Mouse (Mus musculus) stomach, embryonic 15.5 days (tissue): ENCODE results near the gene Msi2. TPM values are rescaled to one million over a fixed set of nuclear protein-coding genes. Genes with fewer than 3 reads are reported as not detected.

Experiments
- ATAC-seq: fragments of 200-750 bp; cut with Nextera tagmentation; 2 replicates; pipeline ENCODE4 v1.8.0; 2017; ENCODE audit warnings: low read depth, moderate number of reproducible peaks, moderate TSS enrichment; ENCODE audit not compliant: insufficient read depth, low FRiP score
- H3K27ac ChIP-seq: fragments of 300-500 bp; sonication (generic); 2 replicates; pipeline ENCODE4 v1.5.1; 2015; ENCODE audit warnings: mild to moderate bottlenecking, inconsistent platforms
- H3K27me3 ChIP-seq: fragments of 300-500 bp; sonication (generic); replicated peaks from 2 replicates; pipeline ENCODE4 v1.6.1; 2015; ENCODE audit warnings: inconsistent platforms
- H3K36me3 ChIP-seq: fragments of 300-500 bp; sonication (generic); 2 replicates; pipeline ENCODE4 v1.6.1; 2015; ENCODE audit warnings: inconsistent platforms
- H3K4me1 ChIP-seq: fragments of 300-500 bp; sonication (generic); 2 replicates; pipeline ENCODE4 v1.6.1; 2015; ENCODE audit warnings: inconsistent platforms
- H3K4me2 ChIP-seq: fragments of 300-500 bp; sonication (generic); 2 replicates; pipeline ENCODE4 v1.6.1; 2015; ENCODE audit warnings: mild to moderate bottlenecking, inconsistent platforms
- H3K4me3 ChIP-seq: fragments of 300-500 bp; sonication (generic); replicated peaks from 2 replicates; pipeline ENCODE4 v1.5.1; 2015; ENCODE audit warnings: inconsistent platforms
- H3K9ac ChIP-seq: fragments of 300-500 bp; sonication (generic); 2 replicates; pipeline ENCODE4 v1.6.1; 2015; ENCODE audit warnings: inconsistent platforms
- H3K9me3 ChIP-seq: fragments of 300-500 bp; sonication (generic); 2 replicates; pipeline ENCODE4 v1.6.1; 2016; ENCODE audit warnings: inconsistent platforms
- WGBS: fragments of 180-500 bp; shearing (Covaris S2); methylation state at CpG from one replicate; pipeline ENCODE4 v1.1.7; 2015; 5-methylcytosine and 5-hydroxymethylcytosine counted together
- polyA plus RNA-seq: library from polyadenylated mRNA; unstranded; fragments of >200 nt; fragmentation: Nextera tagmentation; extraction: Ambion mirVana; gene quantifications from 2 replicates; pipeline ENCODE4 v1.2.1, GENCODE M21; 2015

Msi2 gene
- polyA plus RNA-seq, 1 experiment from 2014 or later: 13.7 TPM

- Histone ChIP-seq H3K4me1 (no peaks in the 10 kb centered on the region), H3K36me3 (no peaks in the 10 kb centered on the region), H3K4me2 (no peak overlapping the region), H3K27me3 (no peaks in the 10 kb centered on the region), H3K4me3 (no peak overlapping the region), H3K27ac (no peak overlapping the region), H3K9ac (no peak overlapping the region), H3K9me3 (no peaks in the 10 kb centered on the region)
- 47% methylated on average over 9 of the region's 9 CpGs for WGBS
- no peak for ATAC-seq
Observed at GRCm38 (mm10) chr11:88357325-88357724, 361.0 kb downstream of the Msi2 start.

GRCm38 (mm10) chr11:88356598-88357290 lies 361.6 kb downstream of the Msi2 start:
- Histone ChIP-seq H3K9ac (no peak overlapping the region), H3K4me3 (no peak overlapping the region), H3K4me2 (no peak overlapping the region), H3K27me3 (no peaks in the 10 kb centered on the region), H3K27ac (no peak overlapping the region), H3K4me1 (no peaks in the 10 kb centered on the region), H3K9me3 (no peaks in the 10 kb centered on the region), H3K36me3 (no peaks in the 10 kb centered on the region)
- 52% methylated on average over 8 of the region's 8 CpGs for WGBS
- ATAC-seq: peak; percentile 86

- no peak overlapping the region for H3K9ac ChIP-seq
- no peak for ATAC-seq
- H3K4me1 ChIP-seq: no peaks in the 10 kb centered on the region
- no peaks in the 10 kb centered on the region for H3K9me3 ChIP-seq
- WGBS: 80% methylated on average over 12 of the region's 12 CpGs
- no peak overlapping the region for H3K27ac ChIP-seq
- H3K27me3 ChIP-seq: no peaks in the 10 kb centered on the region
- no peak overlapping the region for H3K4me2 ChIP-seq
- H3K4me3 ChIP-seq: no peak overlapping the region
- H3K36me3 ChIP-seq: no peaks in the 10 kb centered on the region
Observed at GRCm38 (mm10) chr11:88356016-88356415, 362.3 kb downstream of the Msi2 start.

GRCm38 (mm10) chr11:88354771-88355170 lies 363.5 kb downstream of the Msi2 start:
- Histone ChIP-seq H3K27ac (no peak overlapping the region), H3K4me1 (no peaks in the 10 kb centered on the region), H3K27me3 (no peaks in the 10 kb centered on the region), H3K4me3 (no peak overlapping the region), H3K36me3 (no peaks in the 10 kb centered on the region), H3K4me2 (no peak overlapping the region), H3K9ac (no peak overlapping the region), H3K9me3 (no peaks in the 10 kb centered on the region)
- 87% methylated on average over 9 of the region's 9 CpGs for WGBS
- ATAC-seq: no peak

GRCm38 (mm10) chr11:88351722-88352473 lies 366.4 kb downstream of the Msi2 start:
- H3K27me3 ChIP-seq: no peaks in the 10 kb centered on the region
- no peaks in the 10 kb centered on the region for H3K9me3 ChIP-seq
- no peaks in the 10 kb centered on the region for H3K36me3 ChIP-seq
- no peak overlapping the region for H3K27ac ChIP-seq
- H3K9ac ChIP-seq: no peak overlapping the region
- H3K4me2 ChIP-seq: no peak overlapping the region
- no peak overlapping the region for H3K4me3 ChIP-seq
- 77% methylated on average over 3 of the region's 3 CpGs for WGBS
- no peaks in the 10 kb centered on the region for H3K4me1 ChIP-seq
- ATAC-seq: no peak

GRCm38 (mm10) chr11:88348690-88349089 lies 369.6 kb downstream of the Msi2 start:
- 76% methylated on average over 23 of the region's 23 CpGs for WGBS
- Histone ChIP-seq H3K9ac (no peak overlapping the region), H3K27ac (no peak overlapping the region), H3K4me2 (no peak overlapping the region), H3K4me3 (no peak overlapping the region), H3K36me3 (no peaks in the 10 kb centered on the region), H3K4me1 (no peaks in the 10 kb centered on the region), H3K27me3 (no peaks in the 10 kb centered on the region), H3K9me3 (no peaks in the 10 kb centered on the region)
- ATAC-seq: no peak

- ATAC-seq: no peak
Observed at GRCm38 (mm10) chr11:88348056-88348455, 370.3 kb downstream of the Msi2 start.

GRCm38 (mm10) chr11:88346066-88346465 lies 372.2 kb downstream of the Msi2 start:
- H3K36me3 ChIP-seq: no peaks in the 10 kb centered on the region
- no peak overlapping the region for H3K4me2 ChIP-seq
- no peaks in the 10 kb centered on the region for H3K27me3 ChIP-seq
- WGBS: 82% methylated on average over 5 of the region's 5 CpGs
- H3K4me3 ChIP-seq: no peak overlapping the region
- no peaks in the 10 kb centered on the region for H3K4me1 ChIP-seq
- ATAC-seq: no peak
- no peak overlapping the region for H3K9ac ChIP-seq
- H3K27ac ChIP-seq: no peak overlapping the region
- H3K9me3 ChIP-seq: no peaks in the 10 kb centered on the region

More at GRCm38 (mm10) chr11:88348056-88348455, 370.3 kb downstream of the Msi2 start:
- Histone ChIP-seq H3K4me3 (no peak overlapping the region), H3K36me3 (no peaks in the 10 kb centered on the region), H3K9ac (no peak overlapping the region), H3K27ac (no peak overlapping the region), H3K9me3 (no peaks in the 10 kb centered on the region), H3K27me3 (no peaks in the 10 kb centered on the region), H3K4me2 (no peak overlapping the region), H3K4me1 (no peaks in the 10 kb centered on the region)
- 80% methylated on average over 3 of the region's 3 CpGs for WGBS

GRCm38 (mm10) chr11:88337926-88338325 lies 380.4 kb downstream of the Msi2 start:
- ATAC-seq: no peak
- Histone ChIP-seq H3K36me3 (no peaks in the 10 kb centered on the region), H3K4me1 (no peaks in the 10 kb centered on the region), H3K27ac (no peak overlapping the region), H3K4me2 (no peak overlapping the region), H3K9ac (no peak overlapping the region), H3K9me3 (no peaks in the 10 kb centered on the region), H3K27me3 (no peaks in the 10 kb centered on the region), H3K4me3 (no peak overlapping the region)
- WGBS: 94% methylated on average over 3 of the region's 3 CpGs

GRCm38 (mm10) chr11:88334893-88335292 lies 383.4 kb downstream of the Msi2 start:
- Histone ChIP-seq H3K4me3 (no peak overlapping the region), H3K9me3 (no peaks in the 10 kb centered on the region), H3K4me1 (peaks cover 15% of the 10 kb centered on the region), H3K9ac (no peak overlapping the region), H3K27me3 (no peaks in the 10 kb centered on the region), H3K27ac (peak overlapping the region; percentile 52), H3K36me3 (no peaks in the 10 kb centered on the region), H3K4me2 (no peak overlapping the region)
- WGBS: 39% methylated on average over 5 of the region's 5 CpGs
- peak; percentile 77 for ATAC-seq

GRCm38 (mm10) chr11:88332309-88332934 lies 385.9 kb downstream of the Msi2 start:
- Histone ChIP-seq H3K4me2 (no peak overlapping the region), H3K27ac (no peak overlapping the region), H3K27me3 (no peaks in the 10 kb centered on the region), H3K4me1 (peaks cover 15% of the 10 kb centered on the region), H3K4me3 (no peak overlapping the region), H3K36me3 (no peaks in the 10 kb centered on the region), H3K9ac (no peak overlapping the region), H3K9me3 (no peaks in the 10 kb centered on the region)
- ATAC-seq: no peak
- 76% methylated on average over 8 of the region's 8 CpGs for WGBS

GRCm38 (mm10) chr11:88331722-88332121 lies 386.6 kb downstream of the Msi2 start:
- Histone ChIP-seq H3K27ac (no peak overlapping the region), H3K4me3 (no peak overlapping the region), H3K4me2 (no peak overlapping the region), H3K27me3 (no peaks in the 10 kb centered on the region), H3K4me1 (peaks cover 15% of the 10 kb centered on the region), H3K36me3 (no peaks in the 10 kb centered on the region), H3K9ac (no peak overlapping the region), H3K9me3 (no peaks in the 10 kb centered on the region)
- 87% methylated on average over 8 of the region's 8 CpGs for WGBS
- no peak for ATAC-seq
